Mouse (Mus musculus) hindbrain, postnatal 0 days (tissue): Measurements from ENCODE around the gene Lxn. TPM values are rescaled to one million over a fixed set of nuclear protein-coding genes. Genes with fewer than 3 reads are reported as not detected.

Source experiments
- ATAC-seq: fragments of 200-750 bp; cut with Nextera tagmentation; 2 replicates; pipeline ENCODE4 v1.8.0; 2017; ENCODE audit warnings: mild to moderate bottlenecking, moderate TSS enrichment, moderate library complexity
- DNase-seq: peaks from one replicate; pipeline ENCODE4 v3.0.0-alpha.2; 2015; ENCODE audit warnings: low spot score
- H3K27ac ChIP-seq: fragments of 300-500 bp; sonication (generic); 2 replicates; pipeline ENCODE4 v1.5.1; 2014; ENCODE audit warnings: mild to moderate bottlenecking
- H3K27me3 ChIP-seq: fragments of 300-500 bp; sonication (generic); 2 replicates; pipeline ENCODE4 v1.6.1; 2014; ENCODE audit warnings: low read length, mixed read lengths; ENCODE audit not compliant: insufficient read depth
- H3K36me3 ChIP-seq: fragments of 300-500 bp; sonication (generic); 2 replicates; pipeline ENCODE4 v1.6.1; 2014; ENCODE audit warnings: low read length, mixed read lengths; ENCODE audit not compliant: insufficient read depth
- H3K4me1 ChIP-seq: fragments of 300-500 bp; sonication (generic); 2 replicates; pipeline ENCODE4 v1.6.1; 2014; ENCODE audit warnings: antibody characterized with exemption, low read length, mixed read lengths; ENCODE audit not compliant: insufficient read depth
- H3K4me2 ChIP-seq: fragments of 300-500 bp; sonication (generic); 2 replicates; pipeline ENCODE4 v1.6.1; 2014; ENCODE audit warnings: low read depth, mild to moderate bottlenecking, low read length, moderate library complexity, mixed read lengths
- H3K4me3 ChIP-seq: fragments of 300-500 bp; sonication (generic); 2 replicates; pipeline ENCODE4 v1.5.1; 2014; ENCODE audit warnings: low read length
- H3K9ac ChIP-seq: fragments of 300-500 bp; sonication (generic); replicated peaks from 2 replicates; pipeline ENCODE4 v1.6.1; 2014; ENCODE audit warnings: mild to moderate bottlenecking, low read length, moderate library complexity, mixed read lengths
- H3K9me3 ChIP-seq: fragments of 300-500 bp; sonication (generic); 2 replicates; pipeline ENCODE4 v1.6.1; 2016; ENCODE audit warnings: low read length, mixed read lengths
- CTCF ChIP-seq: IDR thresholded peaks from 2 replicates; pipeline ENCODE4 v1.5.1; 2016; ENCODE audit warnings: antibody characterized with exemption, control low read depth, low read depth
- WGBS: fragments of 180-500 bp; shearing (Covaris S2); extraction: QIAGEN DNeasy Blood & Tissue Kit; methylation state at CpG from one replicate; pipeline ENCODE4 v1.1.7; 2014; 5-methylcytosine and 5-hydroxymethylcytosine counted together
- polyA plus RNA-seq: library from polyadenylated mRNA; unstranded; fragments of >200 nt; fragmentation: Nextera tagmentation; extraction: Ambion mirVana; gene quantifications from 2 replicates; pipeline ENCODE4 v1.2.1, GENCODE M21; 2015
- total RNA-seq: library from RNA; depleted of rRNA; stranded (reverse); fragments of >200 nt; gene quantifications from 2 replicates; pipeline ENCODE4 v1.2.3, GENCODE M21; 2014

The Lxn gene
- total and polyA plus RNA-seq, 2 experiments from 2014 or later = 78.3 to 201 TPM

DNA sequence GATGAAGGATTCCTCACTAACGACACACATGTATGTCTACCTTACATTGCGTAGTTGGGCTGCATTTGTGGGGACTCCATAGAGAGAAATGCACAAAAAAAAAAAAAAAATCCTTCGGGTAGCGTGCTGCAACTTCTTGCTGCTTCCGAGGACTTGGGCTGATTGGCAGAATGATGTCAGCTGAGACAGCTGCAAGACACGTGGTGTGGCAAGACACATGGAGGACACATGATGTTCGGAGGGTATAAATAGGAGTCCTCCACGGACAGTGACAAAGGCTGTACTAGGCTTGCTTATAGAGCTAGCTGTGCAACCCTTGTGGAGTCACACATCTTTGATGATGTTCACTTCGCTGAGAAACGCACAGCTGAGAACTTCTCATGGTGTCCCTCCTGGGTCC, 18.7 kb upstream of the Lxn start:
- ATAC-seq = no peak
- no peaks in the 10 kb centered on the region for H3K9me3 ChIP-seq
- H3K9ac ChIP-seq = no peak overlapping the region
- no peak for TF ChIP-seq CTCF
- no peak overlapping the region for H3K27ac ChIP-seq
- H3K4me1 ChIP-seq = no peaks in the 10 kb centered on the region
- H3K27me3 ChIP-seq = no peaks in the 10 kb centered on the region
- H3K4me2 ChIP-seq = no peak overlapping the region
- DNase-seq = no peak
- no peaks in the 10 kb centered on the region; the same call in 1 of the 2 replicates for H3K36me3 ChIP-seq
- 93% methylated on average over 10 of the region's 10 CpGs for WGBS
- H3K4me3 ChIP-seq = no peak overlapping the region

- WGBS = 87% methylated on average over 11 of the region's 11 CpGs
- no peaks in the 10 kb centered on the region for H3K4me1 ChIP-seq
- H3K27me3 ChIP-seq = no peaks in the 10 kb centered on the region
- no peak for DNase-seq
- H3K27ac ChIP-seq = no peak overlapping the region
- H3K9me3 ChIP-seq = no peaks in the 10 kb centered on the region
- H3K9ac ChIP-seq = no peak overlapping the region
- TF ChIP-seq CTCF = no peak
- H3K4me3 ChIP-seq = no peak overlapping the region
- H3K4me2 ChIP-seq = no peak overlapping the region
- no peak for ATAC-seq
- peaks cover 7% of the 10 kb centered on the region; the same call in 1 of the 2 replicates for H3K36me3 ChIP-seq
Measured at GRCm38 (mm10) chr3:67479806-67480205, 16.1 kb upstream of the Lxn start.

DNA sequence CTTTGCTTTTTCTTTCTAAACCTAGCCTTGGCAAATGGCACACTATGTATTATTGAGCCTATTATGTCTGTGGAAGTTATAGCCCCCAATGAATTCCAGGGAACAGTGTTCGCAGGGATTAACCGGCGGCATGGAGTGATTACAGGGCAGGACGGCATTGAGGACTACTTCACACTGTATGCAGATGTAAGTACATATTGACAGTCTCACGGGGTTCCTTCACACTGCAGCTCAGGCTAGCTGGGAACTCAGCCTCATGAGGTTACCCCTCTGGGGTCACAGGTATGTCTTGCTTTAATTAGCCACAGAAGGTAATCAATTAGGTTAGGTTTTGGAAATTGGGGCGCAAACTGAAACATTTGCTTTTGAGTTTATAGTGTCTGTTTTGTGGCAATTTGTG, 9.7 kb upstream of the Lxn start:
- no peak for TF ChIP-seq CTCF
- Histone ChIP-seq H3K9me3 (no peaks in the 10 kb centered on the region), H3K4me3 (no peak overlapping the region), H3K36me3 (peaks cover 11% of the 10 kb centered on the region; the same call in 1 of the 2 replicates), H3K27ac (no peak overlapping the region), H3K4me2 (no peak overlapping the region), H3K4me1 (no peaks in the 10 kb centered on the region), H3K27me3 (no peaks in the 10 kb centered on the region), H3K9ac (no peak overlapping the region)
- WGBS = 82% methylated on average over 6 of the region's 6 CpGs
- ATAC-seq (no peak), DNase-seq (no peak)

DNA sequence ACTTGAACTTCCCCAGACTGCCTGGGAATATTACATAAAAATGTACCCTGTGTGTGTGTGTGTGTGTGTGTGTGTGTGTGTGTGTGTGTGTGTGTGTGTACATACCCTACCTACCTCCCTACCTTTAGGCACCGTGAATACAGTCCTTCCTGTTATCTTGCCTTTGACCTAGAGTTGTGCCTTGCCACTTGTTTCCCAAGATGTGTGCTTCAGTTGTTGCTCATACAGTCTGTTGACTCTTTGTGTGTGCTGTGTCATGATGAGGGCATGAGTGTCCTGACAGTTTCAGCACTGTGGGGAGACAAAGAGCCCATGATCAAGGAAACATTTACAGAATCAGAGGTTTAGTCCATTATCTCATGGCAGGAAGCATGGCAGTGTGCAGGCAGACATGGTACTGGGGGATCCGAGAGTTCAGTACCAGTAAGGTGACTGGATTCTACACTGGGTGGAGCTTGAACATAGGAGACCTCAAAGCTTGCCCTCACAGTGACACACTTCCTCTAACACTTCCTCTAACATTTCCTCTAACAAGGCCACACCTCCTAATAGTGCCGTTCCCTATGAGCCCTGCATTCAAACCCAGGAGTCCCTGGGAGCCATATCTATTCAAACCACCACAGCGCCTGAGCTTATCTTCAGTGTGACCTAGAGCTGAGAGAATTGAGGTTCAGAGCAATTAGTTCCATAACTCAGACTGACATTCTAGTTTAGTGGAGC, 7.8 kb upstream of the Lxn start:
- Histone ChIP-seq H3K36me3 (peaks cover 13% of the 10 kb centered on the region; the same call in 1 of the 2 replicates), H3K27ac (no peak overlapping the region), H3K4me1 (no peaks in the 10 kb centered on the region), H3K27me3 (no peaks in the 10 kb centered on the region), H3K9ac (no peak overlapping the region), H3K9me3 (no peaks in the 10 kb centered on the region), H3K4me2 (no peak overlapping the region), H3K4me3 (no peak overlapping the region)
- ATAC-seq (no peak), DNase-seq (no peak)
- WGBS = 87% methylated on average over 4 of the region's 4 CpGs
- TF ChIP-seq CTCF = no peak

DNA sequence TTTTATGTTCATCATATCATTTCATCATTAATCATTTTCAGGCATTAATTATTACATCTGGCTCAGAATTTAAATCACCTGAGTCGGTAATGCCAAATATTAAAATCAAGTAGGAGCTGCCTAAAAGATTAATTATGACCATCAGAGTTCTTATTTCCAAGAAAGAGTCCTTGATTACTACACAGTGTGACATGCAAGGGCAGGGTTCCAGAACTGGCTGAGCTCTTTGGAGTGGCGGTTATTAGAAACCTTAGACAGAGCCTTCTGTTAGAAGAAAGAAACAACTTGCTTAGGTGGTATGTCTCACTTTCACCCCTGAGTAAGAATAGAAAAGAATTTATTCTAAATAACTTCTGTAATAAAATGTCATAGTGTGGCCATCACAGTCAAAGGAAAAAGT, 3.6 kb upstream of the Lxn start:
- H3K27me3 ChIP-seq = no peaks in the 10 kb centered on the region
- no peak for TF ChIP-seq CTCF
- no peaks in the 10 kb centered on the region for H3K9me3 ChIP-seq
- no peak overlapping the region for H3K4me2 ChIP-seq
- H3K4me3 ChIP-seq = no peak overlapping the region
- H3K9ac ChIP-seq = no peak overlapping the region
- H3K4me1 ChIP-seq = no peaks in the 10 kb centered on the region; the same call in 1 of the 2 replicates
- peaks cover 8% of the 10 kb centered on the region; the same call in 1 of the 2 replicates for H3K36me3 ChIP-seq
- WGBS = 76% methylated on average over 2 of the region's 2 CpGs
- H3K27ac ChIP-seq = no peak overlapping the region
- DNase-seq = no peak
- ATAC-seq = no peak

- ATAC-seq (no peak), DNase-seq (no peak)
- no peaks in the 10 kb centered on the region for H3K9me3 ChIP-seq
- TF ChIP-seq CTCF = no peak
- no peak overlapping the region for H3K4me2 ChIP-seq
- no peaks in the 10 kb centered on the region for H3K27me3 ChIP-seq
- no peak overlapping the region for H3K27ac ChIP-seq
- H3K9ac ChIP-seq = no peak overlapping the region
- no peak overlapping the region for H3K4me3 ChIP-seq
- peaks cover 8% of the 10 kb centered on the region; the same call in 1 of the 2 replicates for H3K36me3 ChIP-seq
- 85% methylated on average over 5 of the region's 5 CpGs for WGBS
- H3K4me1 ChIP-seq = no peaks in the 10 kb centered on the region; the same call in 1 of the 2 replicates
Measured at GRCm38 (mm10) chr3:67466576-67466975, 2.9 kb upstream of the Lxn start.

DNA sequence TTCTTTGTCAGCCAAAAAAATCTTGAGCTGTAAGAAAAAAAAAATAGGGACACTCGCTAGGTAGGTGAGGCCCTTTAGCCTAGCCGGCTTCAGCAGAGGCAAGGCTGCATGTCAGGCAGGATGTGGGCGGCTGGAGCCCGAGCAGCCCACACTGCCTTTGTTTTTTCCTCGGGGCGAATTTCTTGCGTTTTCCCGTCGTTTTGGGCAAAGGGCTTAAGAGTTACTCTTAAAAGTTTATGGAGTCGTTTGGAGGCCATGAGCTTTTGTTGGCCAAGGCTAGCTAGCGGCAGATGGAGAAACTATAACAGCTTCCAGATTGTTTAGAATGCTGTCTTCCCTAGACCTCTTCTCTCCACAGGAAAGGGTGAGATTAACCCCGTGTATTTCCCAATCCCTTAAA, 725 bp downstream of the Lxn start:
- H3K9ac ChIP-seq = peak overlapping the region; percentile 67
- DNase-seq = no peak
- H3K4me3 ChIP-seq = peak overlapping the region; percentile 69
- H3K36me3 ChIP-seq = peaks cover 14% of the 10 kb centered on the region
- peak; percentile 30; the same call in 1 of the 2 replicates for ATAC-seq
- TF ChIP-seq CTCF = no peak
- H3K27me3 ChIP-seq = no peaks in the 10 kb centered on the region
- H3K27ac ChIP-seq = peak overlapping the region; percentile 81
- 6% methylated on average over 12 of the region's 12 CpGs for WGBS
- no peaks in the 10 kb centered on the region; the same call in 1 of the 2 replicates for H3K4me1 ChIP-seq
- peak overlapping the region; percentile 82 for H3K4me2 ChIP-seq
- no peaks in the 10 kb centered on the region for H3K9me3 ChIP-seq
